In the genomic region with DNA sequence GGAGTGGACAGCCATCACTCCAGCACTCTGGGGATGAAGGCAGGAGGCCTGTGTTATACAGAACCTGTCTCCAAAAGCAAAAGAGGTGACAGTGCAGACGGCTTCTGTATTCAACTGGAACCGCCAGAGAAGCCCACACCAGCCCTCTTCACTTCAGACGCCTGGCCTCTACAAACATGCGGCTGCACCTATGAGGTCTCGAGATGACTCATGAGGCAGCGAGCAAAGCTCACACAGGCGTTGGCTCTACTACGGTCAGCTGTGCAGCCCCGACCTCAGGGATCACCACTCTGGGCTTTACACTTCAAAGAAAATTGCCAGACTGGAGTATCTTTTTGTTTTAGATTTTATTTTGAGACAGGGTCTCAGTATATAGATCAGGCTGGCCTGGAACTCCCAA, we compare ENCODE assay signal across 13 mouse cellular contexts. TPM values are rescaled to one million over a fixed set of nuclear protein-coding genes. Genes with fewer than 3 reads are reported as not detected.
DNase-seq lines count a peak whose midpoint lies in the region; ATAC-seq and TF ChIP-seq lines count a peak whose summit lies in the region.
"Had no signal": no experiment of that assay in that cellular context is flagged by ENCODE, and none has a peak within 500 bp of the region (broad histone marks: within the 10 kb centered on the region; RNA-seq: fewer than 3 reads in every experiment).

No protein-coding gene starts in this region.

- peaks cover 35% of the 10 kb centered on the region for H3K4me1 ChIP-seq in hindbrain, embryonic 12.5 days
- peaks cover 7% of the 10 kb centered on the region for H3K4me1 ChIP-seq in hindbrain, embryonic 11.5 days (replicated peaks; ENCODE audit: control insufficient read depth, insufficient read depth, low read length)
- H3K4me1 ChIP-seq in neural tube, embryonic 12.5 days, result peaks cover 34% of the 10 kb centered on the region
- peaks cover 26% of the 10 kb centered on the region for H3K4me1 ChIP-seq in hindbrain, postnatal 0 days (ENCODE audit: insufficient read depth, low read length)
- peaks cover 48% of the 10 kb centered on the region for H3K4me1 ChIP-seq in stomach, embryonic 16.5 days (ENCODE audit: control insufficient read depth, insufficient read depth, low read length)

- H3K27ac ChIP-seq in hindbrain, embryonic 12.5 days, result no peak overlapping the region
- H3K27ac ChIP-seq in hindbrain, embryonic 11.5 days (ENCODE audit: low read depth, low read length), result no peak overlapping the region
- H3K27ac ChIP-seq in neural tube, embryonic 12.5 days, result no peak overlapping the region
- H3K27ac ChIP-seq in hindbrain, postnatal 0 days, result 0 out of 2 replicates have a peak overlapping the region, but pooled peaks have one; percentile 64
- peak overlapping the region; percentile 89 for H3K27ac ChIP-seq in stomach, embryonic 16.5 days (ENCODE audit: low read length)

- 93% methylated on average over 9 of the region's 9 CpGs for WGBS in hindbrain, embryonic 12.5 days
- WGBS in hindbrain, embryonic 11.5 days, result 88% methylated on average over 9 of the region's 9 CpGs
- WGBS in neural tube, embryonic 12.5 days, result 89% methylated on average over 9 of the region's 9 CpGs
- WGBS in hindbrain, postnatal 0 days, result 90% methylated on average over 9 of the region's 9 CpGs
- 64% methylated on average over 9 of the region's 9 CpGs for WGBS in stomach, embryonic 16.5 days

- peaks cover 65% of the 10 kb centered on the region for H3K36me3 ChIP-seq in hindbrain, embryonic 12.5 days
- peaks cover 7% of the 10 kb centered on the region; the same call in 1 of the 2 replicates for H3K36me3 ChIP-seq in hindbrain, embryonic 11.5 days (ENCODE audit: control insufficient read depth, insufficient read depth, low read length)
- peaks cover 66% of the 10 kb centered on the region for H3K36me3 ChIP-seq in neural tube, embryonic 12.5 days
- H3K36me3 ChIP-seq in hindbrain, postnatal 0 days (ENCODE audit: insufficient read depth, low read length), result peaks cover 41% of the 10 kb centered on the region
- peaks cover 40% of the 10 kb centered on the region for H3K36me3 ChIP-seq in stomach, embryonic 16.5 days (ENCODE audit: control insufficient read depth, insufficient read depth, low read length)

- H3K9me3 ChIP-seq in hindbrain, embryonic 12.5 days (replicated peaks), result no peaks in the 10 kb centered on the region
- no peaks in the 10 kb centered on the region for H3K9me3 ChIP-seq in hindbrain, embryonic 11.5 days (ENCODE audit: control insufficient read depth, low read length)
- H3K9me3 ChIP-seq in neural tube, embryonic 12.5 days, result no peaks in the 10 kb centered on the region
- H3K9me3 ChIP-seq in hindbrain, postnatal 0 days (ENCODE audit: low read length), result no peaks in the 10 kb centered on the region
- H3K9me3 ChIP-seq in stomach, embryonic 16.5 days (replicated peaks; ENCODE audit: control insufficient read depth, low read length), result no peaks in the 10 kb centered on the region

- DNase-seq in hindbrain, embryonic 11.5 days (ENCODE audit: low spot score), result no peak
- DNase-seq in neural tube, embryonic 10.5 days (ENCODE audit: extremely low spot score, low spot score), result no peak
- DNase-seq in hindbrain, postnatal 0 days (ENCODE audit: low spot score), result no peak
- DNase-seq in layer of hippocampus, postnatal 14 days (ENCODE audit: low spot score in 2 of 2), result no peak
- DNase-seq in ovary, postnatal 36 days (ENCODE audit: low spot score), result no peak
- DNase-seq: adrenal gland, adult 2 months; gastrocnemius, postnatal 36 days; lung, postnatal 14 days; thymus, adult 18-20 months had no signal

- H3K9ac ChIP-seq in hindbrain, embryonic 12.5 days, result 0 out of 2 replicates have a peak overlapping the region, but pooled peaks have one; percentile 9
- H3K9ac ChIP-seq in hindbrain, embryonic 11.5 days (ENCODE audit: low read depth, low read length), result no peak overlapping the region
- H3K9ac ChIP-seq in neural tube, embryonic 12.5 days, result 0 out of 2 replicates have a peak overlapping the region, but pooled peaks have one; percentile 13
- H3K9ac ChIP-seq in hindbrain, postnatal 0 days (replicated peaks; ENCODE audit: low read length), result no peak overlapping the region
- peak overlapping the region; percentile 31; the same call in 1 of the 2 replicates for H3K9ac ChIP-seq in stomach, embryonic 16.5 days (ENCODE audit: low read length)

- 0 out of 2 replicates have a peak overlapping the region, but pooled peaks have one; percentile 90 for H3K4me2 ChIP-seq in hindbrain, embryonic 12.5 days (replicated peaks)
- no peak overlapping the region for H3K4me2 ChIP-seq in hindbrain, embryonic 11.5 days (replicated peaks; ENCODE audit: low read depth, low read length)
- H3K4me2 ChIP-seq in neural tube, embryonic 12.5 days (replicated peaks), result 0 out of 2 replicates have a peak overlapping the region, but pooled peaks have one; percentile 92
- no peak overlapping the region for H3K4me2 ChIP-seq in hindbrain, postnatal 0 days (ENCODE audit: low read depth, low read length)
- H3K4me2 ChIP-seq in stomach, embryonic 16.5 days (ENCODE audit: low read depth, low read length), result peak overlapping the region; percentile 23; the same call in 1 of the 2 replicates

- TF ChIP-seq CTCF in hindbrain, postnatal 0 days (IDR thresholded peaks at IDR 0.05; ENCODE audit: low read depth), result no peak

- H3K4me3 ChIP-seq in hindbrain, embryonic 12.5 days, result no peak overlapping the region
- no peak overlapping the region for H3K4me3 ChIP-seq in hindbrain, embryonic 11.5 days (ENCODE audit: low read depth, low read length)
- no peak overlapping the region for H3K4me3 ChIP-seq in neural tube, embryonic 12.5 days
- H3K4me3 ChIP-seq in hindbrain, postnatal 0 days (ENCODE audit: low read length), result no peak overlapping the region
- H3K4me3 ChIP-seq in stomach, embryonic 16.5 days (replicated peaks; ENCODE audit: low read length), result no peak overlapping the region

- no peaks in the 10 kb centered on the region; the same call in 1 of the 2 replicates for H3K27me3 ChIP-seq in hindbrain, embryonic 12.5 days
- no peaks in the 10 kb centered on the region; the same call in 1 of the 2 replicates for H3K27me3 ChIP-seq in hindbrain, embryonic 11.5 days (ENCODE audit: control insufficient read depth, insufficient read depth, low read length)
- H3K27me3 ChIP-seq in neural tube, embryonic 12.5 days (replicated peaks), result no peaks in the 10 kb centered on the region; the same call in 1 of the 2 replicates
- H3K27me3 ChIP-seq in hindbrain, postnatal 0 days (ENCODE audit: insufficient read depth, low read length), result no peaks in the 10 kb centered on the region
- no peaks in the 10 kb centered on the region for H3K27me3 ChIP-seq in stomach, embryonic 16.5 days (ENCODE audit: control insufficient read depth, insufficient read depth, low read length)

- no peak for ATAC-seq in hindbrain, embryonic 12.5 days (ENCODE audit: low FRiP score)
- ATAC-seq in hindbrain, embryonic 11.5 days (ENCODE audit: low FRiP score), result no peak
- ATAC-seq in neural tube, embryonic 12.5 days (ENCODE audit: low FRiP score, low read depth), result no peak
- ATAC-seq in hindbrain, postnatal 0 days, result no peak
- ATAC-seq in stomach, embryonic 16.5 days (ENCODE audit: insufficient read depth, low FRiP score), result no peak

RNA-seq across cellular contexts. Expression of gene Pik3r2, which starts 3.6 kb away (rescaled TPM):
- polyA plus RNA-seq in hindbrain, embryonic 12.5 days (2016; fragmentation: Nextera tagmentation; extraction: Ambion mirVana), result 84.5 and 85.5 TPM in 2 replicates
- polyA plus RNA-seq in hindbrain, embryonic 11.5 days (2014; fragmentation: Nextera tagmentation; extraction: Ambion mirVana), result 31.5 and 36.5 TPM in 2 replicates
- polyA plus RNA-seq in neural tube, embryonic 12.5 days (2016; fragmentation: Nextera tagmentation; extraction: Ambion mirVana), result 84.0 and 84.6 TPM in 2 replicates
- total RNA-seq in hindbrain, postnatal 0 days (2014; rRNA removed), result 162 and 176 TPM in 2 replicates
- 101 and 103 TPM in 2 replicates for polyA plus RNA-seq in hindbrain, postnatal 0 days (2015; fragmentation: Nextera tagmentation; extraction: Ambion mirVana)
- 57.6 and 60.8 TPM in 2 replicates for polyA plus RNA-seq in stomach, embryonic 16.5 days (2015; fragmentation: Nextera tagmentation; extraction: Ambion mirVana)
- total RNA-seq in layer of hippocampus, postnatal 14 days (2021), result 100 to 1,000 TPM; 164 to 178 TPM

RNA-seq across cellular contexts. Expression of gene Mpv17l2, which starts 12.1 kb away (rescaled TPM):
- polyA plus RNA-seq in hindbrain, embryonic 12.5 days (2016; fragmentation: Nextera tagmentation; extraction: Ambion mirVana), result 38.2 and 38.3 TPM in 2 replicates
- 38.7 and 40.6 TPM in 2 replicates for polyA plus RNA-seq in hindbrain, embryonic 11.5 days (2014; fragmentation: Nextera tagmentation; extraction: Ambion mirVana)
- polyA plus RNA-seq in neural tube, embryonic 12.5 days (2016; fragmentation: Nextera tagmentation; extraction: Ambion mirVana), result 45.0 and 51.2 TPM in 2 replicates
- 37.2 and 53.9 TPM in 2 replicates for total RNA-seq in hindbrain, postnatal 0 days (2014; rRNA removed)
- polyA plus RNA-seq in hindbrain, postnatal 0 days (2015; fragmentation: Nextera tagmentation; extraction: Ambion mirVana), result 56.1 and 63.3 TPM in 2 replicates
- 47.6 and 54.3 TPM in 2 replicates for polyA plus RNA-seq in stomach, embryonic 16.5 days (2015; fragmentation: Nextera tagmentation; extraction: Ambion mirVana)
- 10 to 100 TPM; 47.6 to 52.2 TPM for total RNA-seq in layer of hippocampus, postnatal 14 days (2021)

RNA-seq across cellular contexts. Expression of gene Rab3a, which starts 18.4 kb away (rescaled TPM):
- 126 and 134 TPM in 2 replicates for polyA plus RNA-seq in hindbrain, embryonic 12.5 days (2016; fragmentation: Nextera tagmentation; extraction: Ambion mirVana)
- polyA plus RNA-seq in hindbrain, embryonic 11.5 days (2014; fragmentation: Nextera tagmentation; extraction: Ambion mirVana), result 91.5 and 94.3 TPM in 2 replicates
- 184 and 199 TPM in 2 replicates for polyA plus RNA-seq in neural tube, embryonic 12.5 days (2016; fragmentation: Nextera tagmentation; extraction: Ambion mirVana)
- 610 and 693 TPM in 2 replicates for total RNA-seq in hindbrain, postnatal 0 days (2014; rRNA removed)
- 693 and 724 TPM in 2 replicates for polyA plus RNA-seq in hindbrain, postnatal 0 days (2015; fragmentation: Nextera tagmentation; extraction: Ambion mirVana)
- 23.4 and 23.8 TPM in 2 replicates for polyA plus RNA-seq in stomach, embryonic 16.5 days (2015; fragmentation: Nextera tagmentation; extraction: Ambion mirVana)
- total RNA-seq in layer of hippocampus, postnatal 14 days (2021), result 100 to 1,000 TPM; 793 to 809 TPM

RNA-seq across cellular contexts. Expression of gene Mast3, which starts 32.0 kb away (rescaled TPM):
- polyA plus RNA-seq in hindbrain, embryonic 12.5 days (2016; fragmentation: Nextera tagmentation; extraction: Ambion mirVana), result 16.0 and 17.7 TPM in 2 replicates
- polyA plus RNA-seq in hindbrain, embryonic 11.5 days (2014; fragmentation: Nextera tagmentation; extraction: Ambion mirVana), result 11.2 and 12.3 TPM in 2 replicates
- polyA plus RNA-seq in neural tube, embryonic 12.5 days (2016; fragmentation: Nextera tagmentation; extraction: Ambion mirVana), result 15.9 and 17.4 TPM in 2 replicates
- 35.2 and 42.1 TPM in 2 replicates for total RNA-seq in hindbrain, postnatal 0 days (2014; rRNA removed)
- polyA plus RNA-seq in hindbrain, postnatal 0 days (2015; fragmentation: Nextera tagmentation; extraction: Ambion mirVana), result 16.2 and 16.7 TPM in 2 replicates
- 10.0 and 10.5 TPM in 2 replicates for polyA plus RNA-seq in stomach, embryonic 16.5 days (2015; fragmentation: Nextera tagmentation; extraction: Ambion mirVana)
- total RNA-seq in layer of hippocampus, postnatal 14 days (2021), result 100 to 1,000 TPM; 295 to 297 TPM

RNA-seq across cellular contexts. Expression of gene Il12rb1, which starts 35.4 kb away (rescaled TPM):
- not detected in 2 replicates for polyA plus RNA-seq in hindbrain, embryonic 12.5 days (2016; fragmentation: Nextera tagmentation; extraction: Ambion mirVana)
- polyA plus RNA-seq in hindbrain, embryonic 11.5 days (2014; fragmentation: Nextera tagmentation; extraction: Ambion mirVana), result 0.08 TPM in 1 of 2 replicates, not detected in the other
- not detected in 2 replicates for polyA plus RNA-seq in neural tube, embryonic 12.5 days (2016; fragmentation: Nextera tagmentation; extraction: Ambion mirVana)
- not detected in 2 replicates for total RNA-seq in hindbrain, postnatal 0 days (2014; rRNA removed)
- not detected in 2 replicates for polyA plus RNA-seq in hindbrain, postnatal 0 days (2015; fragmentation: Nextera tagmentation; extraction: Ambion mirVana)
- polyA plus RNA-seq in stomach, embryonic 16.5 days (2015; fragmentation: Nextera tagmentation; extraction: Ambion mirVana), result 0.23 TPM in 1 of 2 replicates, not detected in the other
- 1 to 10 TPM; 1.5 TPM for total RNA-seq in layer of hippocampus, postnatal 14 days (2021)
- total RNA-seq: heart, postnatal 25 days had no signal

Comparison
In these comparisons a context has a peak if more than half of its experiments do, and no peak if none do; other contexts are left out.
1. H3K27ac ChIP-seq: peak in hindbrain, postnatal 0 days (single experiment) and stomach, embryonic 16.5 days (single experiment); none in hindbrain, embryonic 12.5 days (single experiment), hindbrain, embryonic 11.5 days (single experiment) and neural tube, embryonic 12.5 days (single experiment).
2. H3K4me2 ChIP-seq: peak in hindbrain, embryonic 12.5 days (single experiment), neural tube, embryonic 12.5 days (single experiment) and stomach, embryonic 16.5 days (single experiment); none in hindbrain, embryonic 11.5 days (single experiment) and hindbrain, postnatal 0 days (single experiment).
3. H3K9ac ChIP-seq: peak in hindbrain, embryonic 12.5 days (single experiment), neural tube, embryonic 12.5 days (single experiment) and stomach, embryonic 16.5 days (single experiment); none in hindbrain, embryonic 11.5 days (single experiment) and hindbrain, postnatal 0 days (single experiment).